Mouse (Mus musculus) kidney, adult 18-20 months (tissue): ENCODE measurements at regions not wholly inside any gene's neighbourhood (a gene's known extent, or its start where the extent isn't known, plus 50 kb on each side); places are given as distances from the start of the nearest gene placed in this dataset.

Source experiments
- DNase-seq: peaks from one replicate; pipeline ENCODE4 v3.0.0; 2021

DNA sequence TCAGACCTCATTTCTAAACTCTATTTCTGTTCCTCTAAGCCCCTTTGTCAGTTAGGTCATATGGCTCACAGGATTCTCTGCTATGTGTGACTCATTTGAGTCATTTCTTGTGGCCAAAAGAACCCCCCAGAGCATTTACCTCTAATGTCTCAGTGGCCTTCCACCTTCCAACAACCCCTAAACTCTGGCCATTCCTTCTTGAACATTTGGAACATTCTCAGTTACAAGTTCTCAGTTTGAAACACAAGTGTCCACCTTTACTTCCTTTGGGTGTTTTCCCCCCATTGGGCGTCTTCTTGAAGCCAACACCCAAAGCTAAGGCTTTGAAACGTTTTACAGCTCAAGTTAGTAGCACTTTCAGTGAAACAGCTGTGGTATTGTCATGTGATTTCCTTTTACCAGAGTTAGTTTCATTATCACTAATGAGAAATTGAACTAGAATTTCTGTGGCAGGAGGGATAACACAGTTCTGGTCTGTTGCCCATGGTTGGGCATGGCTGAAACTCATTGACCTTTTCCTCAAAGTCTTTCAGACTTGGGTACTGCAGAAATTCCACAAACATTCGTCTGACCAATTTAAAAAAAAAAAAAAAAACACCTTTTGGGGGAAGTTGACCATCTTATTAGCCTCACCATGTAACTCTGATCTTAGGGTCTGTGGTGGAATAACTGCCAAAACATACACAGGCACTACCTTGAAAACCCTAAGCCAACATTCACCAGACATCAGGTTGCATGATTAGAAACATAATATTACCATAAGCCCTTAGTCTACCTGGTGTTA lies 201.8 kb downstream of the Nfkbiz start:
- peak; percentile 9 for DNase-seq

DNA sequence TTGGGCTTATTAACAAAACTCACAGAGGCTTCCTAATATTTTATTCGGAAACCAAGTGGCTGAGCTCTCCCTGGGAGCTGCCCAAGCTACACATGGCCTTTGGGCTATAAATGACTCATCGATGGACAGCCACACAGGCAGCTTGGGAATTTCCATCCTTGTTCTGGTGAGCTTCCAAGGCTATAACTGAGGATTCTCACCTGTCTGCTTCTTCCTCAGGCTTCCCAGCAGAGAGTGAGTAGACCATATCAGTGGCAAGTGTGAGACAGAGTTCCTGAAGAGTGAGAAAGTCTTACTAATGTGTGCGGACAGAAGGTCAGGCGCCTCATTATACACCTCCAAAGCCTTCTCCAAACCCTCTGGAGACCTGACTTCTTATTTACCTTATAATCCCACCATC lies 202.5 kb downstream of the Nfkbiz start:
- no peak for DNase-seq

DNA sequence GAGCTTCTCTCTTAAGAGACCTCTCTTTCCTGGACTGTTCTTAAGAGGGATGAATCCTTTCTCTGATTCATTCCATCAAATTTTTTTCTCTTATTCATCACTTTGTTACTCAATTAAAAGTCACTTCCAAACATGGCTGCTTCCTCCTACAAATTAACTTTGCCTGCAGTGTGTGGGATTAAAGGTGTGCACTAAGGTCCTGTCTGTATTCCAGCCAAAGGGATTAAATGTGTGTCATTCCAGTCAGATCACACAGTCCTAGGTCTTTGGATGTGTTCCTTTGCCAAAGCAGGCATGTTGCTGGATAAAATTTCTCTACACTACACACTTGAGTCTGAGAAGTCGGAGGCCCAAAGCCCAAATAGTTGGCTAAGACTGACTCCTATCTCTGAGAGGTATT lies 204.0 kb downstream of the Nfkbiz start:
- DNase-seq: no peak

DNA sequence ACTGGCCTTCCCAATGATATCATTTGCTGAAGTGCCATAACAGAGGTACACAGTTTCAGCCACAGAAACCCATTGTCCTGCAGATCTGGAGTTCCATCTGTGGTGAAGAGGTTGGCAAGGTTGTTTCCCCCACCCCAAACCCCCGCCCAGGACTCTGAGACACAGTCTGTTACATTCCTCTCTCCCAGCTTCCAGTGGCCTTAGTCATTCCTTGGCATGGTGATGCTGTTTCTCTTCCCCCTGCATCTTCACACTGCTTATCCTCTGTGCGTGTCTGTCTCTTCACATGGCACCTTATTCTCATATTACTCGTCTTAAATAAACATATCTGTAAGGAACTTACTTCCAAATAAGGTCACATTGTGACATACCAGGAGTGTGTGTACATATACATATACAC lies 206.5 kb downstream of the Nfkbiz start:
- DNase-seq: no peak

DNA sequence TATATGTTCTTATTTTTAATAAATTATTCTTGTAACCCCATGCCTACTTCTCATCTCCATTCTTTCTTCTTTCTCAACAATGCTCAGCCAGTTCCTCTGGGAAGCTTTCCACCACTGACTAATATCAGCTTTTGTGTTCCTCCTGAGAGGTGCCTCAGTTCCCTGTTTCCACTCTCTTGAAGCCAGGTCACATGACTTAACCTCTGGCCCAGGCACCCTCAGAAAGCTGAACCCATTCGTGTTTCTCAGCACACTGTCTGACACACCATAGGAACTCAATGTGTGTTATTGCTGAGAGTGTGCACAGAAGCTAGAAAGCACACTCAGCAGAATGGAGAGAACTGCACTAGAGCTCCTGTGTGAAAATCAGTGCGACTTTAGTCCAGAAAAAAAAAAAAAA lies 207.1 kb downstream of the Nfkbiz start:
- no peak for DNase-seq

DNA sequence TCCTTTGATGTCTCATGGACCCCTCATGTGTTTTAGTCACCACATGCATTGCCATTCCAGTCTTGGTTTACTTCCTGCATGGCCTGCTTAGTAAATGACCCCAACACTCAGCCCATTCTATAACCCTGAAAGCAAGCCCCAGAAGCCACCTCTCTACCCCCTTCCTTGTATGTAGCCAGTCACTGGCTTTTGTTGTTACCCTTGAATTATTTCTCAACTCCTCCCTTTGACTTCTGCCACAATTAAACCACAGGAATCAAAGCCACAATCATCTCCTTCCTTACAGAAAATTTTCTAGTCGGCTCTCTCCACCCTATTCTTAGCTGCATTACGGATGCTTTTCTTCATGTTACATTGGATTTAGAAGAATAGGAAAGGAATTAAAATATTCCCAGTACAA lies 207.7 kb downstream of the Nfkbiz start:
- no peak for DNase-seq

DNA sequence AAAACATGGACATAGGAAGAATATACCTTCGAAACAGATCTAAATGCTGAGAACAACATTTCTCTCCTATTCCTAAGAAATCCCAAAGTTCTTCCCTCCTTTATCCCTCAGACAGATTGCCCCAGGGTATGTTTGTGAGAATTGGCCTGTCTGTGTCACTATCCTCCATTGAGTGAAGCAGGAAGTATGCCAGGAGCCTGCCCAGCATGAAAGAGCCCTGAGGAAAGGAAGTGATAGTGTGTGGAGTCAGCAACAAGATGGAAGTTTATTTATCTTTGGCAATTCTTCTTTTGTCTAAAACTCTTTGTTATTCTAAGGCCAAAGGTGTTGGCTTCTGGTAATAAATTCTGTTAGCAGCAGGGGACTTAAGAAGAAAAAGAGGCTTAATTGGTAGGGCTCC lies 211.2 kb downstream of the Nfkbiz start:
- DNase-seq: no peak

DNA sequence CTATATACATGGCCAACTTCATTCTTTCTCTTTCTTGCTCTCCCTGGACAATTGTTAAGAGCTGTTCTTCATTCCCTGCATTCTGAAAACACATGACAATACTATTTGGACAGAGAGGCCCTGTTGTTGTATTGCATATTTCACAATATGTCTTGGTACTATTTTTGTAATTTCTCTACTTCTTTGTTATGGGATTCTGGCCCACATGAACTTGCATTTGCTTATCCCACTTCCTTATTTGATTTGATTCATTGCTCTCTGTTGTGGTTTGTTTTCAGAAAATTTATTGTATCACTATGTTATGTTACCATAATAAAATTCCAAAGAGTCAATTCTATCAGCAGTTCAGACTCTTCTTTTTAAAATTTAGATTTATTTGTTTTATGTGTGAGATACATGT lies 215.3 kb downstream of the Nfkbiz start:
- no peak for DNase-seq

DNA sequence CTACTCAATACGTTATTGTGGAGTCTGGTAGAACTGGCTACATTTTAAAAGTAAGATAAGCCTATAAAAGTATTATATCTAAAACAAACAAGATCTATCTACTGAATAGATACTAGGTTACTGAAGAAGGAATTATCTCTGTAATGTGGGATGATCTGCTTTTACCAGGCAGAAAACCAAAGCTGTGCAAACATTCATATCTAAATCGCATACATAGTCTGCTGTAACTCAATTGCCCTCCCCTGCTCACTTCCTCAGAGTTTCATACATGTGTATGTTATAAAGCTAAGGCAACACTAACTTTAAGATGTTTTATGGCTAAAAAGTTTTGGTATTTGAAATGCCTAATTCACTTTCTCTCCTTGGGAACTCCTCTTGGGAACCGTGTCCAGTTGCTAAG lies 219.0 kb downstream of the Nfkbiz start:
- no peak for DNase-seq

DNA sequence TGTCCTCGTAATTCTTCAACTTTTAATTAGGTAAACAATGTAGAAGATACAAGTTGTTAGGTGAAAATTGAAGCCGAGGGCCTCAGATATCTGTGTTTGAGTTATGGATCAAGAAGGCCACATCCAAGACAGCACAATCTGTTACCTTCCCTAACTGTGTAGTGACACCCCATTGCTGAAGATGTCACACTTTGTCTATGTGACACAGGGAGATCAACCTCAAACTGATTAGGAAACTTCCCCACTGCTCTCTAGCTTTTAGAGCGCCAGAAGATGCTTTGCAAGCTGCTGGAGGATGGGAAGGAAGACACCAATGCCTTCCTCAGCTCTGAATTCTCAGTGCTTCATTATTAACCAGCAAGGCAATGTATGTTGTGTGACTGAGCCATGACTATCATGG lies 220.7 kb downstream of the Nfkbiz start:
- DNase-seq: no peak

DNA sequence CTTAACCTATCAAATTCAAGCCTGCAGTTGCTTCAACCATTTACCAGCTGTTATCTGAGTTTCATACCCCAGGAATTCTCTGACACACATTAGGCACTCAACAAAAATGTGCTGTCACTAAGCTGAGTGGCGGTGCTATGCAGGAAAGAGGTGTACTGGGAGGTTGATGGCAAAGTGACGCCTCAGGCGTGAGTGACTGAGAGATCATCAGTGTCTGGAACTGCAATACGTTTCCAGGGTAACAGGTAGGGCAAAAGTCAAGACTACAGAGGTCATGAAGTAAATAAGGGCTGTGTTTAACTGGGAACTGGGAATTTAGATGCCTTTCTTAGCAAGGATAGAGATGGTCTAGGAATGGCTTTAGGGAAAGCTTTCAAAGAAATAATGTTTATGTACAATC lies 221.2 kb downstream of the Nfkbiz start:
- DNase-seq: no peak

DNA sequence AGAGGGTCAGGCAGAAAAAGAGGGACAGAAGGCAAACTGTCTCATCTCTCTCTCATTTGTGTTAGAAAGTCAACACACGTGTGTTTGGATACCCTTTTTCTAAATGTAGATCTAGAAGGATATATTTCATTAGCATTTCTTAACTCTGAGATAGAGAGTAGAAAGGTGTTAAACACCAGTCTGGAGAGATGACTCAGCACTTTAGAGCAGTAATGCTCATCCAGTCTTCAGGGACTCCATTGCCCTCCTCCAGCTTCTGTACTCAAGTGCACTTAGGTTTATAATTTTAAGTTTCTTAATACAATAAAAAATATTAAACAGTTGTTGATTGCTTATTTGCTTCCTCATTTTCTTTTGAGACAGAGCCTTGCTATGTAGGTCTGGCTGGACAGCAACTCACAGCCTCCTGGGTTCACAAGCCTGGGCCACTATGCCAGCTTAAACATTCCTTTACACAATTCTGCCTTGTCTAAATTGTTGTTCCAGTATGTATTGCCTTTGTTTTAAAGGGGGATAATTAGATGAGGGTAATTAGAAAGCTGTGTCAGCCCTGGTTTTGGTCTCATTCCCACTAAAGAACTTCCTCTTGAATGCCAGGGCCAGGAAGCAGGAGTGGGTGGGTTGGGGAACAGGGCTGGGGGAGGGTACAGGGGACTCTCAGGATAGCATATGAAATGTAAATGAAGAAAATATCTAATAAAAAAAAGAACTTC lies 222.1 kb downstream of the Nfkbiz start:
- DNase-seq: no peak

DNA sequence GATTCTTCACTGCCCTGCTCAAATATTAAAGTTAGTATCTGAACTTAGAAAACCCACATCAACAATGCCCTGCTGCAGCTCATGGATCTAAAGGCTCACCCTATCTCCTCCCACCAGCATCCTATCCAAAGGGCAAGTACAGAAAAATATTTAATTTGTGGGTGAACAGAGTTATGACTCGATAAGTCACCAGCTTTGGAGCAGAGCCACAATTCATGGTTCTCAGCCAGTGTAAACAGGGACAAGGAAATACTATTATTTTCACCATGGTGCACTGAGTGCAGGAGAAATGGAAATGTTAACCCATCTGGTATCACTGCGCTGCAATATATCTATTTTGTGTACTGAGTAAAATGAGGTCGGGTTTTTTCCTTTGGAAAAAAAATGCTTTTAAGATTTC lies 225.8 kb downstream of the Nfkbiz start:
- DNase-seq: no peak

DNA sequence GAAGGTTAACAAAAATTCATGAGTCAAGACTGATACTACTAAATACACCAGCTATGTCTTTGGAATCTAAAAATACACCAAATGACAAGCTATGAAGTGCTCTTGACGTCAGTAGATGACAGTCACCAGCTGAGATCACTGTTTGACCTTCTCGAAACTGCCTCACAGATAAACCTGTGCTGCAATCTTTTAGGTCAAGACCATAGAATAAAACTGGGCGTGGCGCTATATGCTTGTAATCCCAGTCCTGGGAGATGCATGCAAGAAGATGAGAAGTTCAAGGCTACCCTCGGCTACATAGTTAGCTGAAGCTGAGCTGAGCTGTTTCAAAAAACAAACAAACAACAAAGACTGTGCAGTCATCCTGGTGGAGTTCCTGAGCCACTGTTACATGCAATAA lies 226.7 kb downstream of the Nfkbiz start:
- DNase-seq: no peak

DNA sequence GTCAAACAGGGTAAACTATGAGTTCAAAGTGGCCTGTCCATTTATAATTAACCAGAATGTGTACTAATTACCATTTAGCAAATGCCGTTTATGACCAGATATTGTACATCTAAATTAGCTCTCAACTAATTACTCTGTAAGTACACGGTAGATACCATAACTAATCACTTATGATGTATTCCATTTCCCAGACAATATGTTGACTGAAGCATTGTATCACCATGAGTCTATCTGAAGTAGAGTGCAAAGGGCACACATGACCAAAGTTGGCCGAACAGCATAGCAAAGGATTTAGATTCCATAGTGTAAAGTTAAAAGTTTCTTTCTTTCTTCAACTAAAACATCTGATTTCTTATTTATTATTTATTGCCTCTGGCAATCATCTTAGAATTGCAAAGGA lies 227.5 kb downstream of the Nfkbiz start:
- DNase-seq: no peak

DNA sequence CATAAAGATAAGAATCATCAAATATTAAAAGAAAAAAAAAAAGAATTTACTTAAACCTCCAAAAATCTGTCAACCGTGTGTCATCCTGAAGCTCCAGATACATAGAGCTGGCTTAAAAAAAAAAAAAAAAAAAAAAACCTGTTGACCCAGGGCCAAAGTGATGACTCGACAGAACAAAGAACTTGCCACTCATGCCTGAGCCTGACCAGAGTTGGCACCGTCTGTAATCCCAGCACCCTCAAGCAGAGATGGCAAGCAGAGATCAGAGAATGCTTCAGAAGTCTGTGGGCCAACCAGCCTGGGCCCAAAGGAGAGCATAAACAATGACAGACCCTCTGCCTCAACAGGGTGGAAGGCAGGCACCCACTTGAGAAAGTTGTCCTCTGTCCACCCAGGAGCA lies 230.3 kb downstream of the Nfkbiz start:
- no peak for DNase-seq

DNA sequence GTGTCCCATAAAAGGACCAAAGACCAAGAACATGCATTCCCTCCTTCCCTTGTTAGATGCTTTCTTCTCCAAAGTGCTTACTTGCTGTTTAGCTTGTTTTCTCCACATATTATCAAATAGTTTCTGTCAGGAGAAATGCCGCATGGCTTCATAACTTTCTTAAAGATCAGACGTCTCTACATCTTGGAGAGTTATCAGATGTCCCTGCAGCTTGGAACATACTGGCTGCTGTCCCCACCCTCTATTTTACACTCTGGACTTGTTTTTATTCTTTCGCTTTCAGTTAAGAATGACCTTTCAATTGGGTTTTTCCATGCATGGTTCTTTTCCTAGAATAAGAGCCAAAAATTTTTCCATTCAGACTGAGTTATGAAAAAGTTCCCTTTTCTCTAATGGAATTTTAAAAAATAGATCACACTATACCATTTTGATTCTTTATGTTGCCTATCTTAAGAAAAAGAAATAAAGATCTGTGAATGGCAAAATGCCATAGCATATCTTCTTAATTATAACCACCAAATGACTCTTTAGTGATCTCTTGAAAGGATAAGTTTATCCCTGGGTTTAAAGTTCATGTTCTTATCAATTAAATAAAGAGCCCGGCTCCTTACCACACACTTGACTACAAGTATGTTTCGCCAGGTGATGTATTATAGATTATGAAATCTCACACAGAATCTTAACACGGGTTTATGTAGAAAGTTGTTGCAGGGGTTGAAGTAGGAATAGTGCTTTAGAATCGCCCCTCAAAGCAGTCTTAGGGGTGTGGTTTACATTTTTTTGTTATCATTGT lies 232.1 kb downstream of the Nfkbiz start:
- no peak for DNase-seq

DNA sequence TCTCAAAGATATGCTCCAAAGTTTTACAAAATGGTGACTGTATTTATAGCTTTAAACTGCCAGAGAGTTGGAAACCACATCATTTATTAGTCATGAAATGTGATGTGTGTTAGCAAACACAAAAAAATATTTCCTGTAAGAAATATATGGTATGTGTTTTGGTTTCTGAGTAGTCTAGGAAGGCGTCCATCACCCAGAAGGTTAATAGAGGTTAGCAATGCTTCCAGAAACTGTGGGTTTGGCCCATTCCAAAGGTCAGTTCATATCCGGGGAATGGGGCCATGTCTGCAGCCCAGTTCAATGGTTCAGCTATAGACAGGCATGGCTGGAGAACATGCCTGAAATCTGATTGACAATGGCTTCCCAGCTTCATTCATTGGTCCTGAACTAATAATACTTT lies 235.1 kb downstream of the Nfkbiz start:
- no peak for DNase-seq

DNA sequence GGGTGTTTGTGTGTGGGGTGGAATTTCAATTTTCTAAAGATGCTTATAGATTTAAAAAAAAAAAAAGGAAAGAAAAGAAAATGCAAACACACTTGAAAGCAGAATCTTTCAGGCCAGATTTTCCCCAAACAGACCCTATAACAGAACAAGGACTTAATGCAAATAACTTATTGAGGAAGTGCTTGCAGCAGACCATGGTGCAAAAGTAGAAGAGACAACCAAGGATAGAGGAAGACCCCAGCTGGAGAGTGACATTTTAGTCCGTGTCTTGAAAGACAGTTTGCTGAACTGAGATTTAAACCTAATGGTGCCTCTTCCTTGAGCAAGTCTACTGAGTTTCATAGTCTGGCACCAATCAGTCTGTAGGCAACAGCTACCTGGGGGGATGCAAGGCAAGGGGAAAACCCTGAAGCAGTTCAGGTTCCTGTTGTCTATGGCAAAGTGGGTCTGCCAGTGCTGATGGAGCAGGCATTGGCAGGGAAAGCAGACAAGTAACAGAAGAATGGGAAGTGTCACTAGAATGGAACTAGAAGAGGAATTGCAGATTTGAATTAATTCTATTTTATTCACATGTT lies 249.2 kb downstream of the Nfkbiz start:
- DNase-seq: no peak

DNA sequence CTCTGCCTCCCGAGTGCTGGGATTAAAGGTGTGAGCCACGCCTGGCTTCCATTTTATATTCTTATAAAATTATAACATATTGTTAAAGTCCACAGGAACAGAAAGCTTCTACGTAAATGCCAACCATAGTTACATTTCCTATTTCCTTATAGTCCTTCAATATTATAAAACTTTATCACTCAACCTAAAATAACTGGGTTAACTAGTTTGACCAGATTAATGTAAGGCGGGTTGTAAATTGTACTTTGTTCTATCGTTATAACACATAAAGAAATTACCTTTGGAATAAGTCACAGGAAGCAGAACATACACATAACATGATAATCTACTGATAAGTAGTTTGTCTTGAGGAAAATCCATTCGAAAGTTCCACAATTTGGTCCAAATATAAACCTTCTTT lies 251.6 kb downstream of the Nfkbiz start:
- DNase-seq: no peak

DNA sequence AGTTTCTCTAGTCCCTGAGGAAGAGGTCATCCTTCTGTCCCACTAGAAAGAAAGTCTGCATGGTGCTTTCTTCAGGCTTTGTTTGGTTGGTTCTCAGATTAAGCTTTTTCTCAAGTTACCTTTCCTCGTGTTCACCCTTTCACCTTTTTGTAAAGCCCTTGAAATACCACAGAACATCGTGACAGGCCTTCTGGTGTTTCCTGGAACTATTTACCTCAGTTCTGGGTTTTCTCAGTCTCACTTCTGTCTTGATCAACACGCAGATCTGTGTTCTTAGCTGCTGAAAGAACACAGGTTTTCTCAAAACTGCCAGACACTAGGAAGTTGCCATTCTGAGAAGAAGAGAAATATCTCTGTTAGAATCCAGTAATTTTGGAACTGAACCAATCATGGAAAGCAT lies 255.8 kb downstream of the Nfkbiz start:
- no peak for DNase-seq

DNA sequence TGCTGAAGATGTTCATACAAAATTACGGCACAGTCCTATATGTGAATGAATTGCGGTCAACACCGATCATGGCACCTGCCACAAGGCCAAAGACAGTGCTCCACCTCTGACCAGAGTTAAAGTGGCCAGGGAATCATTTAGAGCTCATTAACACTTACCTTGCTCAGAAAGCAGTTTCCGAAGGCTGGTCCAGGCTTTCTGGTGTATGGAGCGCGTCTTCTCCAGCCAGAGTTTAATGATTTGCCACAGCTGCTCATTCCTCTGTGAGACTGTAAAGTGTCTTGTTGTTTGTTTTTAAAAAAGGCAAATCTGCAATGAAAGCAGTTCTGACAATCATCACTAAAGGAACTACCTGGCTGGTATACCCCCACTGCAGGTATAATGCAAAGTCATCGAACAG lies 256.7 kb downstream of the Nfkbiz start:
- peak; percentile 36 for DNase-seq

DNA sequence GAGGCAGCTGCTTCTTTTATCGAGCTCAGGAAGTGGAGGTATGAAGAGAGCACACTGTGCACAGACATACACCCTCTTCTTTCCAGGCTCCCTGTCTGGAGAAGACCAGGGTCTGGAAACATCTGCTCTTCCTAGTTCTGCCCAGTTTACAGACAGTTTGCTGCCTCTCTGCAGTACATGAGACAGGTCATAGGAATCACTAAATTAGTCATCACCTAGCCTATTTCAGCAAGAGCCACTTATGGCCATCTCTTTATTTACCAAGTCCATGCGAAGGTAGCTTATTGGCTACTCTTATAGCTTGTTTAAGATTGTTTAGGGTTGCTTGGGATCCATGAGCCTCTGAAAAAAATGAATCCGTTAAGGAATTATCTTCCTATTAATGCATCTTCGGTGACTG lies 257.9 kb downstream of the Nfkbiz start:
- DNase-seq: no peak

DNA sequence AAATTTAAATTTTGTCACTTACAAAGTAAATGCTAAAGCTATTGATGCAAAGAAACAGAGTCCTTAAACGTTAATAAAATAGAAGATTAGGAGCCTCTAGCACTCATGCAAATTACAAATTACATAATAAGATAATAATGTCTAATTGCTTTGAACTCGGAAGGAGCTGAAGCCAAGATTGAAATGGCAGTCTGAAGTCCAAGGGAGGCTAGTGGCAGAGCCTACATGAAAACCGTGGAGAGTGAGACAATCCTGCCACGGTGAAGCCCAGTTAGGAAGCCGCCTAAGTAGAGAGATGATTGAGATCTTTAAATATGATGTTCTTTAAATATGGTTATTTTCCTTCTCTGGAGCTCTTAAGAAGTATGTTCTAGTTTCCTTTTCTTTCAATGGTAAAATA lies 260.0 kb downstream of the Nfkbiz start:
- DNase-seq: no peak
